Mouse (Mus musculus) gonadal fat pad, adult 2 months (tissue): ENCODE measurements around the gene Cdk20. TPM values are rescaled to one million over a fixed set of nuclear protein-coding genes. Genes with fewer than 3 reads are reported as not detected.

Experiments used
- DNase-seq: peaks from one replicate; pipeline ENCODE4 v3.0.0-alpha.2; 2012; ENCODE audit warnings: low read depth
- polyA plus RNA-seq: library from polyadenylated mRNA; depleted of rRNA; stranded (reverse); fragments of >200 nt; gene quantifications from 2 replicates; pipeline ENCODE4 v1.2.3, GENCODE M21; 2012; rRNA removed

Cdk20 gene
- polyA plus RNA-seq = 12.0 and 14.4 TPM in 2 replicates

GRCm38 (mm10) chr13:64432017-64432995, at the start of gene Cdk20:
Cdk20 (plus strand) TSS chr13:64432314.
- peak; percentile 47 for DNase-seq

GRCm38 (mm10) chr13:64384937-64385336, 47.2 kb upstream of the Cdk20 start:
- no peak for DNase-seq

- DNase-seq = no peak
Observed at GRCm38 (mm10) chr13:64386048-64386447, 46.1 kb upstream of the Cdk20 start.

- DNase-seq = peak; percentile 96
Observed at GRCm38 (mm10) chr13:64388415-64388814, 43.7 kb upstream of the Cdk20 start.

- DNase-seq = no peak
Observed at GRCm38 (mm10) chr13:64396979-64397378, 35.1 kb upstream of the Cdk20 start.

- no peak for DNase-seq
Observed at GRCm38 (mm10) chr13:64398065-64398464, 34.0 kb upstream of the Cdk20 start.

GRCm38 (mm10) chr13:64399906-64400305, 32.2 kb upstream of the Cdk20 start:
- DNase-seq = no peak

- DNase-seq = no peak
Observed at GRCm38 (mm10) chr13:64400801-64401361, 31.2 kb upstream of the Cdk20 start.

GRCm38 (mm10) chr13:64402006-64402405, 30.1 kb upstream of the Cdk20 start:
- DNase-seq = no peak

GRCm38 (mm10) chr13:64402504-64402949, 29.6 kb upstream of the Cdk20 start:
- no peak for DNase-seq

GRCm38 (mm10) chr13:64402951-64403460, 29.1 kb upstream of the Cdk20 start:
- no peak for DNase-seq

GRCm38 (mm10) chr13:64403519-64403918, 28.6 kb upstream of the Cdk20 start:
- no peak for DNase-seq

GRCm38 (mm10) chr13:64405550-64405949, 26.6 kb upstream of the Cdk20 start:
- DNase-seq = no peak

- no peak for DNase-seq
Observed at GRCm38 (mm10) chr13:64407992-64408391, 24.1 kb upstream of the Cdk20 start.

GRCm38 (mm10) chr13:64410604-64411003, 21.5 kb upstream of the Cdk20 start:
- DNase-seq = no peak

GRCm38 (mm10) chr13:64411282-64411681, 20.8 kb upstream of the Cdk20 start:
- no peak for DNase-seq

GRCm38 (mm10) chr13:64412752-64413257, 19.3 kb upstream of the Cdk20 start:
- no peak for DNase-seq

- DNase-seq = no peak
Observed at GRCm38 (mm10) chr13:64415659-64416058, 16.5 kb upstream of the Cdk20 start.

GRCm38 (mm10) chr13:64416955-64417601, 15.0 kb upstream of the Cdk20 start:
- DNase-seq = no peak

- no peak for DNase-seq
Observed at GRCm38 (mm10) chr13:64420847-64421246, 11.3 kb upstream of the Cdk20 start.

- no peak for DNase-seq
Observed at GRCm38 (mm10) chr13:64421386-64421785, 10.7 kb upstream of the Cdk20 start.
